Mouse (Mus musculus) 3134 (cell line): Measurements from ENCODE around the gene Scp2d1.
"Not testable (repeated sequence)": the region's sequence is repeated elsewhere in the genome, so short reads cannot be mapped to it uniquely, and the experiment has no call there.

ENCODE experiments used
- DNase-seq: peaks from one replicate; pipeline ENCODE4 v3.0.0-alpha.2; 2011; ENCODE audit warnings: low spot score; ENCODE audit not compliant: insufficient read length; ENCODE audit errors: extremely low read depth

Gene Scp2d1

GRCm38 (mm10) chr2:144823356-144823755, at the start of gene Scp2d1:
Gene Scp2d1, plus strand, starts transcription at chr2:144823656.
- DNase-seq, result not testable (repeated sequence)

GRCm38 (mm10) chr2:144774636-144775160, 48.8 kb upstream of the Scp2d1 start:
- DNase-seq, result no peak

- no peak for DNase-seq
Measured at GRCm38 (mm10) chr2:144775626-144776025, 47.8 kb upstream of the Scp2d1 start.

GRCm38 (mm10) chr2:144779263-144779662, 44.2 kb upstream of the Scp2d1 start:
- DNase-seq, result no peak

GRCm38 (mm10) chr2:144780731-144781130, 42.7 kb upstream of the Scp2d1 start:
- no peak for DNase-seq

DNA sequence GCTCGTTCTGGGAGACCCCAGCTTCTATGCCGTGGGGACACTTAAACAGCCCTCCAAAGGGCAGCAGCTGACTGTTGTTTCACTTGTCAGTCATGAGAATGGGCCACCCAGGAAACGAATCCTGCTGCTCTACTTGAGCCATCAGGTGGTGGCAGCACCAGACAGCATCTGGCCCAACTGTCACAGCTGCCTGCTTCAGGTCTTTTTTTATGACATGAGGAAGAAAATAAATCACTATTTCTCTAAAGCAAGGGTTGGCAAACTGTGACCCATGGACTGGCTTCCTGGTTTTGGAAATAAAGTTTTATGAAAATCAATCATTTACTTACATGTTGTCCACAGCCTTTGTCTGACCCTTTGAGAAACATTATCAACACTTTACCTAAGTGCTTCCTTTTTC, 41.6 kb upstream of the Scp2d1 start:
- no peak for DNase-seq

DNA sequence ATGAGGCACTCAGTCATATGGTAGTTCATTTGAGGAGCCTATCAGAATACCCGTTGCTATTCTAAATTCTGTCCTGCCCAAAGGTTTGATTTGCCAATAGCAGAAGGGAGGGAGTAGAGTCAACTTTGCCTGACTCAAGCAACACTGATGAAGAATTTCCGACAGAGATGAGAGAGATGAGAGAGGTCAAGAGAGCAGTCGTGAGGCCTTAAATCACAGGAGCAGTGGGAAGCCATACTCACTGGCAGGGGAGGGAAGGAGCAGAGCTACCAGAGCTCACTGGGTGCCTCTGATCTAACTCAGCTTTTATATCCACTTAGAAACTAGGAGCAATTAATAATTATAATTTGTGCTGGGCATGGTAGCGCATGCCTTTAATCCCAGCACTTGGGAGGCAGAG, 41.0 kb upstream of the Scp2d1 start:
- DNase-seq, result no peak

- no peak for DNase-seq
Measured at GRCm38 (mm10) chr2:144783190-144783589, 40.3 kb upstream of the Scp2d1 start.

GRCm38 (mm10) chr2:144783831-144784230, 39.6 kb upstream of the Scp2d1 start:
- DNase-seq, result no peak

DNA sequence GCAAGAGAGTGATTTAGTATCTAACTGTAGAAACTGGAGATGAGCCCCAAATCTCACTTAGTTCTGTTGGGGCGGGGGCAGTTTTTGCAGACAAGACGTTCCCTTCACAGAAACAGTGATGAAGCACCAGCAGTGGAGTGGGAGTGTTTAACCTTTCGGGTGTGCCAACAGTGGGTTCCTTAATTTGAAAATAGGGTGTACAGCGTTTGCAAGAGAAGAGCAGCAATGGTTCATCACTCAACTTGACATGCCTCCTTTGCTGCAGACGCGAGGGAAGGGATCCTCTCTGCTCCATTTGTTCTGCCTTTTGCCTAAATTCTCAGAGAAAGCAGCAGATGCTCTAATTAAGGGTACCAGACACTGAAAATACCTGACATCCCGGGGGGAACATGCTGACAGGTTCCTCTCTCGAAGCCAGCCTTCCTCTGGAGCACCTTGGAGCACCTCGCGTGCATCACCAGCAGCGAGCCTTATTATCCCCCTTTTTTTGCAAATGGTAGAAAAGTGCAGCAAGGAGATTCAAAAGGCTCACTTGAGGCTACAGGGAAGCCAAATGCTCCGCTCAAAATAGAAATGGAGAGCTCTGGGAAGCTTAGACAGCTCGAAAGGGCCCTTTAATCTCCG, 31.7 kb upstream of the Scp2d1 start:
- DNase-seq, result no peak

DNA sequence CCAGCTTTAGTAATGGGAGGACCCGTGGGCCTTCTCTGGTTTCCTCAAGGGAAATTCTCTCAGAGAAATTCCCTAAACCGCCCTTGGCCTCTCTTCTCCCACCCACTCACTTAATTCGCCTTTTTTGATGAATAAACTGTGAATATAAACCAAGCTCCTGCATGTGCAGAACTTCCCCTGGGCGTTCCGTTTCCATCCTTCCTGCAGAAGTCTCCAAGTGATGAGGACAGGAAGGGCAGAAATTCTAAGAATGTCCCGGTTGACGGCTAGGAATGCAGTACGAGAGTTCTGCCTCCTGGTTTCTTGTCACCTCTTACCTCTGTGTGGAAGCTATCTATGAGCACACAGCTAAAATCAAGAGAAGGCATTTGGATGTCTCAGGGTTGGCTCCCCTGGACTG, 25.9 kb upstream of the Scp2d1 start:
- DNase-seq, result no peak

GRCm38 (mm10) chr2:144807766-144808754, 15.4 kb upstream of the Scp2d1 start:
- no peak for DNase-seq

GRCm38 (mm10) chr2:144828457-144828985, 5.1 kb downstream of the Scp2d1 start:
- DNase-seq, result no peak

- DNase-seq, result no peak
Measured at GRCm38 (mm10) chr2:144836667-144837311, 13.3 kb downstream of the Scp2d1 start.

- no peak for DNase-seq
Measured at GRCm38 (mm10) chr2:144837312-144837679, 13.8 kb downstream of the Scp2d1 start.

DNA sequence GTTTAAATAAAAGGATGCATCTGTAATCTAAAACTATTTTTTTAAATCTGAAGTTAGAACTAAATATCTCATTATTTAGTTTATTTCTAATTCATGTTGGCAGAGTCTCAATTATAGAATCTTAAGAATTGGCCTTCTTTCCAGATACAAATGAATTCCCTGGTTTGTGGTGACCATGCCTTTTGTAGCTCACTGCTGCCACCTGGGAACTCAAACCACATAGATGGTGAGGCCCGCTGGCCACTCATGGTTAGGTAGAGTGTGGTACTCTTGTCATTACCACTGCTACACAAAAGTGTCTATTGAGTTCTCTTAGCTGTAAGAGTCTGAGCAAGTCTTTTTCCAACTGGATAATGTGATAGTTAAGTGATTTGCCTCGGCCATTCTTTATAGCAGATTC, 45.4 kb downstream of the Scp2d1 start:
- DNase-seq, result no peak
